Mouse (Mus musculus) cerebral cortex, adult 2 months (tissue): Measurements from ENCODE around the gene Kirrel.

ENCODE experiments used
- WGBS: fragments of 180-500 bp; shearing (Covaris S2); methylation state at CpG from one replicate; pipeline ENCODE4 v1.1.7; 2018; 5-methylcytosine and 5-hydroxymethylcytosine counted together

Kirrel gene

GRCm38 (mm10) chr3:87079301-87079700, 95.2 kb downstream of the Kirrel start:
- 94% methylated on average over 7 of the region's 7 CpGs for WGBS

DNA sequence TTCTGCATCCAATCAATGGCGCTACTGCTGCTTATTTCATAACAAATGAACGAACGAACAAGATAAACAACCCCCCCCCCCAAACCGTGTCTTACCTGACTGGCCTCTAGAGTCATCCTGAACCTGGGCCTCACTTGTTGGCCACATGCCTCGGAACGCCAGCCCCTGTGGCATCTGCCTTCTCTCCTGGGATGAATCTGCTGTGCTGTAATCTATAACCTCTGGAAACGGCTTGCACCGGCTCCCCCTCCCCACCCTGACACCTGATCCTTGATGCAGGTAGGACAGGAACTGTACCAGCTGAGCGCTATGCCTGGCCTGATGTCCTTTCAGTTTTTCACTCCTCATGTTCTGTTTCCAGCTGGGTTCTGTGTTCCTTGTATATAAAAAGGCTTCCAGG, 96.9 kb downstream of the Kirrel start:
- WGBS = 76% methylated on average over 9 of the region's 9 CpGs

- 91% methylated on average over 5 of the region's 5 CpGs for WGBS
Measured at GRCm38 (mm10) chr3:87076899-87077298, 97.6 kb downstream of the Kirrel start.

DNA sequence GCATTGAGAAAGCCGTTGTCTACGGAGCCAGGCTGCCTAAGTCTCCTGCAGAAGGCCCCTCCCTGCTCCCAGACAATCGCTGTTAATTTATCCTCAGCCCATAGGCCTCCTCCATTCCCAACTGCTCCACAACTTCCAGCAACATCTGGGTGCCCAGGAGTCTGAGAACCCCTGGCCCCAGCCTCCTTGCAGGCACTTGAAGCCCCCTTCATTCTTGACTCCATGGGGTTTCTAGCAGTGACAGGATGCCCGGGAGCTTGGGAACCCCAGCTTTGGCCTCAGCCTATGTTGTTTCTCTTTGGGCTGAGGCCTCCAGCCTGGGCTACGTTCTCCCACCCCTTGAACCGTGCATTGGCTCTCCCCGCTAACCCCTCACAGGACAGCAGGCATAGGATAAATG, 98.4 kb downstream of the Kirrel start:
- 89% methylated on average over 7 of the region's 7 CpGs for WGBS

- 52% methylated on average over 13 of the region's 13 CpGs for WGBS
Measured at GRCm38 (mm10) chr3:87072612-87073515, 101.7 kb downstream of the Kirrel start.

DNA sequence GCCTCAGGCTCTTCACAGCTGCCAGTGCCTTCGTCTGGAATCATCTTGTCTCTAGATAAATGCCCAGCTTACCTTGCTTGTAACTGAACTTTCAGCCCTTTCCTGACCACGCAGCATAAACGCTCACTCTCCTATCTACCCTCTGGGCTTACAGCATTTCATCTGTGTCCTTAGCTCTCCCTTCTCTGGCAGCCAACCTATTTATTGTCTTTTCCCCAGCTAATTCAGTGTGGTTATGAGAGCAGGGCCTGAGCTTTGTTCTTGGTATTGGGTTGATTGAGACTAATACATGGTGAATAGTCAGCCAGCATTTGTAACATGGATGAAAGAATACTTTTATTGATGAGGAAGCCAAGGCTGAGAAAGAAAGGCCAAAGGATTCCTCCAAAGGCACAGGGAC, 102.4 kb downstream of the Kirrel start:
- WGBS = 77% methylated on average over 3 of the region's 3 CpGs

- 90% methylated on average over 8 of the region's 8 CpGs for WGBS
Measured at GRCm38 (mm10) chr3:87067396-87067975, 107.1 kb downstream of the Kirrel start.

DNA sequence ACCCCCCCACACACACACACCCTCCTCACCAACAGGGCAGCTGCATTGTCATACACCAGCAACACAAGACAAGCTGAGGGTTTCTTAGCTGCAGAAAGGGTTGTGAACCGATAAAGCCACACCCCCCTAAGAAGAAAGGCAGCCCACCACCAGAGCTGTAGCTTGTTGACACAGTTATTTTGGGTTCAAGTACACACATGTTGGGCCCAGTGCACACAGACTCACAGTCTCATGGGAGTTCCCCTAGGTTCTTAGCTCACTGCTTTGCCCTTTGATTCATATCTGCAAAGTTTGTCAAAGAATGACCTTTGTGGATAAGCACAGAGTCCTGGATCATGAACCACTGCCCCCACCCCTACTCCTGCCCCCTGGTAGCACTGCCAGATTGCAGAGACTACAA, 120.6 kb downstream of the Kirrel start:
- 92% methylated on average over 1 of the region's 1 CpGs for WGBS

GRCm38 (mm10) chr3:87047801-87048200, 126.7 kb downstream of the Kirrel start:
- WGBS = 91% methylated on average over 5 of the region's 5 CpGs

DNA sequence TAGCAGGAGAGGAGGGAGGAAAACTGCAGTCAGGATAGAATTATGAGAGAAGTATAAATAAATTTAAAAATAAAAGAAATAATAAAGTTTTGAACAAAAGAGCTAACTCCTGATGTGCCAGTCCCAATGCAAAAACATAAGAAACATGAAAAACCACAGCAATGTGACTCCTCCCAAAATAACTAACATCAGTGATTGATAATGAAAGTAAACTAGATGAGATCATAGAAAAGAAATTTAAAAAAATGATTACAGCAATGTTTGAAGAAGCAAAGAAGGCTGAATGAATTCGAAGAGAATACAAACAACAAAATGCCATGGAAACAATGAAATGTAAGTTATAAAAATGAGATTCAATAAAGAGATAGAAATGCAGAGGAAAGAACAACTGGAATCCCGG, 132.8 kb downstream of the Kirrel start:
- WGBS = 88% methylated on average over 2 of the region's 2 CpGs

- 85% methylated on average over 6 of the region's 6 CpGs for WGBS
Measured at GRCm38 (mm10) chr3:87038500-87038899, 136.0 kb downstream of the Kirrel start.

DNA sequence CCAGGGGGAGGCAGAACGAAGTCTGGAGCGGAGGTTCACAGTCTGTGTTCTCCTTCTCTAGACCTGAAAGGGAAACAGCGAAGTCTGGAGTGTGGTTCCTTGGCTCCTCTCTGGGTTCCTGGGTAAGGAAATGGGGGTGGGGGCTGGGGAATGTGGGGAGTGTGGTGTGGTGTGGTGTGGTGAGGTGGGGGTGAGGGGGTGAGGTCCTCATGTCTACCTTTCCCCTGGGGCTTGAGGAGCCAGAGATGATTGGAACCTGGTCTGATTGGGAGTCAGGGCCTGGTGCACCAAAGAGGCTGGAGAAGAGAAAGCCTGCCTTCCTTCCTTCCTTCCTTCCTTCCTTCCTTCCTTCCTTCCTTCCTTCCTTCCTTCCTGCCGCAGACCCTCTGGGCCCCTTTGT, 140.5 kb downstream of the Kirrel start:
- 91% methylated on average over 4 of the region's 4 CpGs for WGBS

DNA sequence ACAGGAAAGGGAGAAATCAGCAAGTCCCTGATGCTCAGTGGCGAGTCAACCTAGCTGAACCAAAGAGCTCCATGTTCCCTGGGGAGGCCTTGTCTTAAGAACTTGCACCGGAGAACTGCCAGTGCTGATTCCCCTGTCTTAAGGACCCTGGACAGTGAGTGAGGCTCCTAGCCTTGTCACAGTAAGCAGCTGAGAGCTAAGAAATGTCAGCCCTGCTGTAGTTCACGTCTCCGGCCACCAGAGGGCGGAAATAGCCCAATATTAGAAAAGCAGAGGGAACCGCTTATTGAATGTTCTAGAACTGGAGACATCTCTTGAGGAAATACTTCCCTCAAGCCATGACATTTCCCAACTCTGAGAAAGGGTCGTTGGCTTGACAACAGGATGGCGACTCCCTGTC, 141.2 kb downstream of the Kirrel start:
- 17% methylated on average over 8 of the region's 8 CpGs for WGBS

DNA sequence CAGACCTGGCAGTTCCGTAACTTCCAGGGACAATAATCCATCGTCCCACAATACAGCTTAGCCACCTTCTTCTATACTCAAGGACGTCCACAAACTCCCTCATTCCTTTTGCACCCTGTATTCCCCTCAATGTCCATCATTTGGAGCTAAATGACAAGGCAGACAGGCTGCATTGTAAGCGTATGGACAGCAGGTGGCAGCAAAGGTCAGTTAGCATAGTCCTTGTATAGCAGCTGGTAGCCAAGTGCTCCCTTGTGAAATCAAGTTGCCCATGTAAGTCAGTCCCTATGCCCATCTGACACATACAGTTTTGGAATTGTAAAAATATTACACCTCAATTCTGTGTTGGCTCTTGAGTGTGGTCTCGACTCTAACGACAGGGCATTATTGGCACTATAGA, 143.7 kb downstream of the Kirrel start:
- WGBS = 24% methylated on average over 6 of the region's 6 CpGs
